Mouse (Mus musculus): ENCODE measurements around the gene Ano4.

Gene Ano4

GRCm38 (mm10) chr10:88949649-88950296 is 394.8 kb downstream of the Ano4 start:
- no peak for DNase-seq (ENCODE audit: low read depth)

Data from fibroblast of lung, adult 2 months (primary cell).